Mouse (Mus musculus) inflammation-experienced regulatory T-cells (primary cell): ENCODE results near the gene Irx5. TPM values are rescaled to one million over a fixed set of nuclear protein-coding genes. Genes with fewer than 3 reads are reported as not detected.

Experiments used
- polyA plus RNA-seq, 2 experiments: library from polyadenylated mRNA; unstranded; fragments of 100-300 nt; shearing (Covaris generic); gene quantifications; one replicate each; pipeline ENCODE4 v1.2.1; 2017

Gene Irx5
- polyA plus RNA-seq: under 1 TPM in 1 of 2 experiments, not detected in 1; 0.14 TPM

GRCm38 (mm10) chr8:92357398-92357981, at the start of gene Irx5:
TSS of gene Irx5 (plus strand) at chr8:92357625.

